Mouse (Mus musculus) erythroblast, embryonic 14.5 days (primary cell): Measurements from ENCODE around the gene Rnf5.

Experiments used
- GATA1 ChIP-seq: IDR thresholded peaks from 2 replicates; pipeline ENCODE4 v1.6.1; 2012; ENCODE audit warnings: low read length, inconsistent platforms, mixed read lengths
- TAL1 ChIP-seq: IDR thresholded peaks from 3 replicates; pipeline ENCODE4 v1.6.1; 2012; ENCODE audit warnings: low read length, inconsistent platforms, mixed read lengths

DNA sequence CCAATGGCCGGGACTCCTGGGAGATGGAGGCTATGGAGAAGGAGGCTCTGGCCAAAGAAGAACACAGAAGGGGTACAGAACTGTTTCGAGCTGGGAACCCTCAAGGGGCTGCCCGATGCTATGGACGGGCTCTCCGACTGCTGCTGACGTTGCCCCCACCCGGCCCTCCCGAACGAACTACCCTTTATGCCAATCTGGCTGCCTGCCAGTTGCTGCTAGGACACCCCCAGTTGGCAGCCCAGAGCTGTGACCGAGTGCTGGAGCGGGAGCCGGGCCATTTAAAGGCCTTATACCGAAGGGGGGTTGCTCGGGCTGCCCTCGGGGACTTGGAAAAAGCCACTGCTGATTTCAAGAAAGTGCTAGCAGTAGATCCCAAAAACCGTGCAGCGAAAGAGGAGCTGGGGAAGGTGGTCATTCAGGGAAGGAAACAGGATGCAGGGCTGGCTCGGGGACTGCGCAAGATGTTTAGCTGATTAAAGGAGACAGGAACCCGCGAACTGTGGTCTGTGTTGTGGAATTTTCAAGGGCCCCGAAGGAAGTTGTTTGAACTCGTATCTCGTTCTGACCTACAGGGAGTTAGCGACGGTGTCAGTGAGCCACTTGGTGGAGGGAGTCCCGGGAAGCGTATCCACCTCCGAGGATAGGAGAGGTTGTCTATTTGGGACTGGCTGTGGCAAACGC lies 42.5 kb upstream of the Rnf5 start:
- no peak for TF ChIP-seq GATA1
- TF ChIP-seq TAL1, result no peak
